Mouse (Mus musculus) brain, embryonic 14.5 days (tissue): ENCODE data around the gene Arhgef2. TPM values are rescaled to one million over a fixed set of nuclear protein-coding genes. Genes with fewer than 3 reads are reported as not detected.

ENCODE experiments used
- DNase-seq: peaks from one replicate; pipeline ENCODE4 v3.0.0-alpha.2; 2011; ENCODE audit warnings: low read depth
- CTCF ChIP-seq: fragments of 200-500 bp; IDR thresholded peaks from 2 replicates; pipeline ENCODE4 v1.5.1; 2012; ENCODE audit warnings: inconsistent platforms, mild to moderate bottlenecking, moderate library complexity, borderline replicate concordance; ENCODE audit not compliant: insufficient read depth, insufficient read length; ENCODE audit errors: extremely low read depth
- POLR2A ChIP-seq: fragments of 200-500 bp; IDR thresholded peaks from 2 replicates; pipeline ENCODE4 v1.6.1; 2012; ENCODE audit warnings: mild to moderate bottlenecking, inconsistent platforms, borderline replicate concordance; ENCODE audit not compliant: poor library complexity, insufficient read depth, insufficient read length, severe bottlenecking; ENCODE audit errors: extremely low read depth
- polyA plus RNA-seq: library from polyadenylated mRNA; depleted of rRNA; stranded (reverse); fragments of >200 nt; gene quantifications from 2 replicates; pipeline ENCODE4 v1.2.3, GENCODE M21; 2012; rRNA removed

Arhgef2 gene
- polyA plus RNA-seq, 1 experiment, result 137 TPM

- no peak for TF ChIP-seq POLR2A
- TF ChIP-seq CTCF, result no peak
Observed at GRCm38 (mm10) chr3:88683814-88684213, 78.0 kb downstream of the Arhgef2 start.

GRCm38 (mm10) chr3:88684236-88684979 lies 78.6 kb downstream of the Arhgef2 start:
- no peak for DNase-seq
- no peak for TF ChIP-seq CTCF
- no peak for TF ChIP-seq POLR2A

More at GRCm38 (mm10) chr3:88683814-88684213, 78.0 kb downstream of the Arhgef2 start:
- DNase-seq, result no peak

GRCm38 (mm10) chr3:88684980-88685941 lies 79.5 kb downstream of the Arhgef2 start, which contains the start of gene Khdc4:
TSS of gene Khdc4 (plus strand) at chr3:88685803.
- TF ChIP-seq POLR2A, result peak; percentile 90
- 0 out of 2 replicates have a peak, but pooled peaks have one; percentile 10 for TF ChIP-seq CTCF

GRCm38 (mm10) chr3:88685958-88686451 lies 80.2 kb downstream of the Arhgef2 start:
- TF ChIP-seq CTCF, result peak; percentile 32; the same call in 1 of the 2 replicates
- peak; percentile 31; the same call in 1 of the 2 replicates for TF ChIP-seq POLR2A
- peak; percentile 84 for DNase-seq

More at GRCm38 (mm10) chr3:88684980-88685941, 79.5 kb downstream of the Arhgef2 start, which contains the start of gene Khdc4:
- DNase-seq, result peak; percentile 100

- TF ChIP-seq POLR2A, result no peak
- no peak for TF ChIP-seq CTCF
- peak; percentile 3 for DNase-seq
Observed at GRCm38 (mm10) chr3:88686734-88687611, 81.2 kb downstream of the Arhgef2 start.

- TF ChIP-seq POLR2A (no peak), CTCF (no peak)
- no peak for DNase-seq
Observed at GRCm38 (mm10) chr3:88689079-88689478, 83.3 kb downstream of the Arhgef2 start.

- TF ChIP-seq CTCF, result no peak
- no peak for TF ChIP-seq POLR2A
- peak; percentile 8 for DNase-seq
Observed at GRCm38 (mm10) chr3:88695545-88695944, 89.8 kb downstream of the Arhgef2 start.

Other genes starting within 250 kb of the Arhgef2 start
- 1.7 and 2.4 TPM in 2 replicates for gene Paqr6, start 241.4 kb upstream of the Arhgef2 start, polyA plus RNA-seq
- gene Bglap3, start 233.2 kb upstream of the Arhgef2 start, polyA plus RNA-seq, result 0.08 and 0.28 TPM in 2 replicates
- 1.2 TPM in 1 of 2 replicates, not detected in the other for gene Bglap2, start 227.3 kb upstream of the Arhgef2 start, polyA plus RNA-seq
- 0.30 and 0.63 TPM in 2 replicates for gene Bglap, start 221.5 kb upstream of the Arhgef2 start, polyA plus RNA-seq
- gene Pmf1, start 195.6 kb upstream of the Arhgef2 start, polyA plus RNA-seq, result 35.5 and 60.7 TPM in 2 replicates
- gene Slc25a44, start 180.8 kb upstream of the Arhgef2 start, polyA plus RNA-seq, result 39.6 and 41.6 TPM in 2 replicates
- 57.1 and 57.6 TPM in 2 replicates for gene Sema4a, start 144.8 kb upstream of the Arhgef2 start, polyA plus RNA-seq
- gene Lmna, start 96.0 kb upstream of the Arhgef2 start, polyA plus RNA-seq, result 33.2 and 39.5 TPM in 2 replicates
- gene Mex3a, start 73.6 kb upstream of the Arhgef2 start, polyA plus RNA-seq, result 93.2 and 103 TPM in 2 replicates
- gene Rab25, start 57.7 kb upstream of the Arhgef2 start, polyA plus RNA-seq, result 1.7 and 2.4 TPM in 2 replicates
- gene Lamtor2, start 52.9 kb upstream of the Arhgef2 start, polyA plus RNA-seq, result 121 and 122 TPM in 2 replicates
- gene Ubqln4, start 52.2 kb upstream of the Arhgef2 start, polyA plus RNA-seq, result 108 and 113 TPM in 2 replicates
- gene Ssr2, start 30.1 kb upstream of the Arhgef2 start, polyA plus RNA-seq, result 170 and 185 TPM in 2 replicates
- gene Rxfp4, start 47.2 kb downstream of the Arhgef2 start, polyA plus RNA-seq, result not detected in 2 replicates
- gene Khdc4, start 79.8 kb downstream of the Arhgef2 start, polyA plus RNA-seq, result 115 and 169 TPM in 2 replicates
- gene Rit1, start 110.9 kb downstream of the Arhgef2 start, polyA plus RNA-seq, result 45.2 and 49.2 TPM in 2 replicates
- 149 and 165 TPM in 2 replicates for gene Syt11, start 169.2 kb downstream of the Arhgef2 start, polyA plus RNA-seq
- gene Gon4l, start 229.3 kb downstream of the Arhgef2 start, polyA plus RNA-seq, result 25.6 and 38.4 TPM in 2 replicates